Mouse (Mus musculus) frontal cortex, postnatal 25 days (tissue): ENCODE measurements at regions not wholly inside any gene's neighbourhood (a gene's known extent, or its start where the extent isn't known, plus 50 kb on each side); places are given as distances from the start of the nearest gene placed in this dataset.
"Not testable (repeated sequence)": the region's sequence is repeated elsewhere in the genome, so short reads cannot be mapped to it uniquely, and the experiment has no call there.

Source experiments
- DNase-seq, 2 experiments: peaks; one replicate each; pipeline ENCODE4 v3.0.0; 2022; ENCODE audit warnings: low spot score in 2 of 2

DNA sequence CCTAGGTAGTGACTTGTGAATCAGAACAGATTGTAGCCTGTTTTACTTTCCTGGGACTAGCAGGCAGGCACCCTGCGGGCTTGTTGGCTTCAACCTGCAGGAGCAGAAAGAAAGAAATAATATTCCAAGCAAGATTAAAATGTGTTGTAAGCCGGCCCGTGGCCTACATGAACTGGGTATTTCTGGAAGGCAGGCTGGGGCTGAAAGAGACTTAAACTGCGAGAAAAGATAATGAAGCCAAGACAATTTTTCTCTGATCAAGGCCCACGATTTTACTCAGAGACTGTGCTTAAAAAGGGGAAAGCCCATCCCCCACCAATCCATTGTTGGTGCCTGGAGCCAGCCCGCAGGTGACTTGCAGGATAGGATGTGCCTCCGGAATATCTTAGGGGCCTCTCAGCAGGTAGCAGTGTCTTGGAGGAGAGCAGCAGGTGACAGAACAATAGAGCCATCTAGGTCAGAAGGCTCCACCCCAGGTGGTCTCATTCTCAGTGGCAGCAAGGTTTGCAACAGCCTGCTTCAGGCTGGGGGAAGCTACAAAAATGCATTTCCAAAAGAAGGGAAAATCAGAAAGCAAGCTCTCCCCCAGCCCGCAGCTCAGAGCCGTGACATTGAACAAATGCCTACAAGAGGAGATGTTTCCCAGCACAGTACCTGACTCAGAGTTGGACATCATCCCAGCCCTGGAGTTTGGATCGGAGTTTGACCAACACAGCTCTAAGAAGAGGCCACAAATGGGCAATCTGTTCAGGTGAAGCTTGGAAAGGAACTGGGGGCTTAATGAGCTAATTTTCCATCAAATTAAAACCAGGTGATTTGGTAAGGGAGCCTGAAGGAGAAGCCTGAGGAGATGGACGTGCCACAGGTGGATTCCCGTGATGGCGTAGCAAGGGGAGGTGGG, 121.4 kb upstream of the Slc1a3 start:
- no peak for DNase-seq

DNA sequence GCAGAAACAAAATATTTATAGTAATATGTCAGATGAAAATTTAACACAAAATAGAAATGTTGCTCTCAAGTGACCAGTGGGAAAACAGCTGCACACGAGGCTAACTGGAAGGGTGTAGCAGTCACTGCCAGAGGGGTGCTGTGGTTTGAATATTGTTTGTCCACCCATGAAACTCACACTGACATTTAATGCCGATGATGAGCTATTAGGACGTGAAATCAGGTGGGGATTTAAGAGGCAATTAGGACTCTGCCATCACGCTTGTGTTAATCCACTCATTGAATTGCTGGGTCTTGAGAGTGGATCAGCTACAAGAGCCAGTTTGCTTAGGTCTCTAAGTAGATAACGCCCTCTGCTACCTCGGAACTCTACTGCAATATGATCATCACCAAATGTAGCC, 114.3 kb upstream of the Slc1a3 start:
- no peak for DNase-seq

- DNase-seq: not testable (repeated sequence)
Measured at GRCm38 (mm10) chr15:8822795-8823194, 112.2 kb upstream of the Slc1a3 start.

DNA sequence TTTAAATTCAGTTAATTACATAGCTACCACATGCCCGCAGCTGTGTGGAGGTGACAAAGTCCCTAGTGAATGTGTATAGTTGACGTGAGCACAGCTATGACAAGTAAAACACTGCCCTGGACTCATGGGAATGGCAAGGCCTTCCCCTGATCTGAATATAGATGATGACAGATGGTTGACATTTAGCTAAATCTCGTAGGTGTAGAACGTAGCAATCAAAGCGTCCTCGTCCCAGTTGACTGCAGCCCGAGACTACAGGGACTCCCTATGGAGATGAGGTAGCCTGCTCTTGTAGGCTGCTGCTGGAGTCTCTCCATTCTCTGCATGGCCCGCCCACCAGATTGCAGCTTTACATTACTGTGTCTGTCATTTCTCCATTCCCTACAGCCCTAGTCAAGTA, 107.0 kb upstream of the Slc1a3 start:
- DNase-seq: no peak

DNA sequence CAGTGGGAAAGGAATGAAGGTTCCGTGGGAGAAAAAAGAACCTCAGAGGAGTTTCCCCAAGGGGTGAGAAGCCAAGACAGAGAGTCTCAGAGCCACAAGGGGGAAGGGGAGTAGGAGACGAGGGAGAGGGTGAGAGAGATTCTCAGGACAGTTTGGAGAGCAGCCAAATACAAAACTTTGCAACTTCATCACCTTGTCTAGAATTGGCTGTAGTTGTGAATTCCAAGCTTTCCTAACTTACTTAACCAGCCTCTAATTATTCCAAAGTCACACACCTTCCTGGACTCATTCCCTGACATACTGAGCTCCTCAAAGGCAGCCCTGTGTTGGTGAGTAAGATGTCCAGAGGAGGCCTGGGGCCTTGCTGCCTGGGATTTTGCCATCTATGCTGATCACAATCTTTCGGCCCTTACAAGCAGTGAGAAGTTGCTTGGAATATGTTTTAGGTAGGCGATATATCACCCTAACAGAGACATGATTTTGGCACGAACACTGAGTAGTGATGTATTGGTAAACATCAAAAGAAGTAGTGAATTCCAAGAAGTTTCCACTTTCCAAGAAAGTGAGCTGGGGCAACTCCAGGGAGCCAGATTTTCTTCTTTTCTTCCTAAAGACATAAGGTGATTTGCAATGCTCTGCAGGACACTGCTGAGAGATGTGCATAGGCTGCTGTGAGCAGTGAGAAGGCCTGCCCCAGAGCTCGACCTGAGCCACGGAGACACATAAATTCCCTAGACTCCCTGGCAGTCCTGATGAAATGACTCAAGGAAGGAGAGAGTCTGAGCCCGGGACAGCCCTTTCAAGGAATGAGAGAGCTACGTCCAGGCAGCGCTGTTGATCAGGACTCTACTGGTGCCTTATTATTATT, 106.2 kb upstream of the Slc1a3 start:
- DNase-seq: no peak

GRCm38 (mm10) chr15:8815958-8816357, 105.4 kb upstream of the Slc1a3 start:
- no peak for DNase-seq

- DNase-seq: no peak
Measured at GRCm38 (mm10) chr15:8815277-8815676, 104.7 kb upstream of the Slc1a3 start.

GRCm38 (mm10) chr15:8806354-8806753, 95.8 kb upstream of the Slc1a3 start:
- DNase-seq: no peak

DNA sequence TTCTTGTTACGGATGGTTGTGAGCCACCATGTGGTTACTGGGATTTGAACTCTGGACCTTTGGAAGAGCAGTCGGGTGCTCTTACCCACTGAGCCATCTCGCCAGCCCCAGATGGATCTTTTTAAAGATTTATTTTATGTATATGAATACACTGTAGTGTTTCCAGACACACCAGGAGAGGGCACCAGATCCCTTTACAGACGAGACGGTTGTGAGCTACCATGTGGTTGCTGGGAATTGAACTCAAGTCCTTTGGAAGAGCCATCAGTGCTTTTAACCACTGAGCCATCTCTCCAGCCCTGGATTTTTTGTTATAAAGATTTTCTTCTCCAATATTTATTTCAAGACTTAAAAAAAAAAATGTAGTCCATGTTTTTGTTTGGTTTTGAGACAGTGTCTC, 95.0 kb upstream of the Slc1a3 start:
- not testable (repeated sequence) for DNase-seq

GRCm38 (mm10) chr15:8802058-8802457, 91.5 kb upstream of the Slc1a3 start:
- no peak for DNase-seq

GRCm38 (mm10) chr15:8797015-8797414, 86.5 kb upstream of the Slc1a3 start:
- DNase-seq: no peak

DNA sequence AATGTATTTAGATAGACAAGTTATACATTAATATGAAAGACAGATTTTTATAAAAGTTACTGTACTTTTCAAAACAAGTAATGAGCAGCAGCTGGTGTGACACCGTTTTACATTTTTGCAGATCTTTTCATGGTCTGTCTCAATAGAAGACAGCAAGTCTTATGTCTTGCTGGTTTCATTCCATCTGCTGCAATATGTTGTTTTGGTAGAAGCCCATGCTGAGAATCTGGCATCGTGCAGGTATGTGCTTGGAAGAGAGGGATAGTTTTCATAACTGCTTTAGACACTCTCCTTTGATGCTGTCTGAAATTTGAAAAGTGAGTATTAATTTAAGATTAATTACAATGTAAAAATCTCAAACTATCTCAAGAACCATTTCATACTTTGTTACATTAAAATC, 81.5 kb upstream of the Slc1a3 start:
- DNase-seq: no peak

DNA sequence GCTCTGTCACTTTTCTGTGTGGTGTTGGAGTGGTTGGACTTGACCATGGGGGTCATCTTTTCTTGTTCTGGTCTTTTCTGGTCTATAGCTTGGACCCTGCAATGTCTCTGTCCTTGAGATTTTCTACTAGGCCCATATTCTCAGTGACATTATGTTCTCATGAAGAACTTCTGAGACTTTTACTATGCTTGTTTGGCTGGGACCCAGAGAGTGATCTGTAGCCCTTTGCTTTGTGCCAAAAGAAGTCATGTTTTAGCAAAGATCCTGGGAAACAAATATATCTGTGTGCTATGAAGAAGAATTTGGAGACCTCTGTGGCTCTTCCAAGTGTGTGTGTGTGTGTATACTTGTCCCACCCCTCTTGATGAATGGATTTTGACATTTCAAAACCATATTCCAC, 79.4 kb upstream of the Slc1a3 start:
- DNase-seq: no peak

DNA sequence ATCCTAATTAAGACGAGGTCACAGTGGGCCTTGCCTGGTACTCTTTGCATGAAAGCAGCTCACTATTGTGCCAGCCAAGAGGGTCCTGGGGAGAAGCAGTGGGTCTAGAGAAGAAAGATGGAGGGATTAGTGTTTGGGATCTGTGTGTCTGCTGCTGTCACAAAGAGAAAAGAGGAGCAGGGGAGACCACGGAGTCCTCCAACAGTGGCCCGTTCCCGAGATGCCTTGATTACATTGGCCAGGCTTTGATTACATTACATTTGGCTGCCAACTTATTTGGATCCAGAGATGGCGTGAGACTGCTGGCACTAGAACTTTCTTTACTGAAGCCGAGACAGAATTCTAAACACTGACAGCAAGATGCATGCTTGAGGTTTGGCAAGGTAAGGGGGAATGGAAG, 78.4 kb upstream of the Slc1a3 start:
- DNase-seq: no peak

DNA sequence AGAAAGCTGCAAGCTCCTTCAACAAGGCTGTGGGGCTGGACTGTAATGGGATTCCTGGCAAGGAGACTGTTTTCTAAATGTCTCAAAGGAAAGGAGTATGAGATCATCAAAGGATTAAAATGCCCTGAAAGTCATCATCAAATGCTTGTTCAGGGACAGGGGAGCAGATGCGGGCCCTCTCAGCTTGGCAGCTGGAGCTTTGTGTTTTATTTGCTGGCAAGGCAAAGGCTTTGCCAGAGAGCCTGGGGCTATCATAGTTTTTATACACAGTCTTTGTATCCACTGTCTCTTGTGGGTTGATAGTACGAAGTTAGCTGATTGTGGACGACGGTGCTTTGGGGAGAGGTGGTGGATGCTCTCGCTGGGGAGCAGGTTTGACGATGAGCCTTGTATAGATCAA, 75.0 kb upstream of the Slc1a3 start:
- no peak for DNase-seq

DNA sequence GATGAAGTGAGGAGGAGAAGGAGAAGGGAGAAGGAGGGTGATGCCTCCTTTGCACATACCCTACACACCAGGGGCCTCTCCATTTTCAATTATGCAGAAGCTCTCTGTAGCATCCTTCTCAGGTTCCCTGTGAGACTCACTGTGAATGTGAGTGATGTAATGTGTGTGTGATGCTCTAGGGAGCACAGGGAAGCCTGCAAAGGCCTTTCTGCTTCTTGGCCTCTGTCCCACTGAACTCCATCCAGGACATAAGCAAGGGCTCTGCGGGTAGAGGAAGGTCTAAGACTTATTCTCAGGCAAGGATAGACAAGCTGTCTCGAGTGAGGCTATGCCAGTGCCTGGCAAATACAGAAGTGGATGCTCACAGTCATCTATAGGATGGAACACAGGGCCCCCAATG, 73.0 kb upstream of the Slc1a3 start:
- no peak for DNase-seq

DNA sequence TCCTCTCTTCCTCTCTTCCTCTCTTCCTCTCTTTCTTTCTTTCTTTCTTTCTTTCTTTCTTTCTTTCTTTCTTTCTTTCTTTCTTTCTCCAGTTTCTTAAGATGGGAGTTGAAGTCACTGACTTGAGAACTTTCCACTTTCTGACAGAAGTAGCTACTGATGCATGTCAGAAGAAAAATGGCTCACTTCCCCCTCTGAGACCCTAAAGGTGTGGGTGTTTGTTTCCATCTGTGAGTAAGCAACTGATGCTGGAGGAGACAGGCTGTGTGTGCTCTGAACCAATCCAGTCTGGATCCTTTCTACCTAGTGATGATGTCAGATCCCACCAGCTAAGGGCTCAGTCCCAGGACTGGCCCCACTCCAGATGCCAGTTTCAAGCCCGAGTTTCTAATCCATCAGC, 72.5 kb upstream of the Slc1a3 start:
- no peak for DNase-seq

DNA sequence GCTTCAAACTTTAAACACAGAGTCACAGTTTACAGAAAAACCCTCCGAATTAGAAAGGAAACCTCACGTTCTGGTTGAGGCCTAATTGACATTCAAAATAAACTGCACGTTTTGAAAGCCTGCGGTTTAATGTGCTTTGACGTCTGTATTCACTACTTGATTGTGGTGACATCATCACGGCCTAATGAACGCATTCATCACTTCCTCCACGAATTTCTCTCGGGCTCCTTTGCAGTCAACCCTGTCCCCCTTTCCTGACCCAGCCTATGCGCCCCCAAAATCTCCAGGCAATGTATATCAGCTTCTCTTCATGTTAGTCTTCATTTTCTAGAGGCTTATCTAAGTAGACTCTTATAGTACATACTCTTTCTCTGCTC, 71.6 kb upstream of the Slc1a3 start:
- no peak for DNase-seq

DNA sequence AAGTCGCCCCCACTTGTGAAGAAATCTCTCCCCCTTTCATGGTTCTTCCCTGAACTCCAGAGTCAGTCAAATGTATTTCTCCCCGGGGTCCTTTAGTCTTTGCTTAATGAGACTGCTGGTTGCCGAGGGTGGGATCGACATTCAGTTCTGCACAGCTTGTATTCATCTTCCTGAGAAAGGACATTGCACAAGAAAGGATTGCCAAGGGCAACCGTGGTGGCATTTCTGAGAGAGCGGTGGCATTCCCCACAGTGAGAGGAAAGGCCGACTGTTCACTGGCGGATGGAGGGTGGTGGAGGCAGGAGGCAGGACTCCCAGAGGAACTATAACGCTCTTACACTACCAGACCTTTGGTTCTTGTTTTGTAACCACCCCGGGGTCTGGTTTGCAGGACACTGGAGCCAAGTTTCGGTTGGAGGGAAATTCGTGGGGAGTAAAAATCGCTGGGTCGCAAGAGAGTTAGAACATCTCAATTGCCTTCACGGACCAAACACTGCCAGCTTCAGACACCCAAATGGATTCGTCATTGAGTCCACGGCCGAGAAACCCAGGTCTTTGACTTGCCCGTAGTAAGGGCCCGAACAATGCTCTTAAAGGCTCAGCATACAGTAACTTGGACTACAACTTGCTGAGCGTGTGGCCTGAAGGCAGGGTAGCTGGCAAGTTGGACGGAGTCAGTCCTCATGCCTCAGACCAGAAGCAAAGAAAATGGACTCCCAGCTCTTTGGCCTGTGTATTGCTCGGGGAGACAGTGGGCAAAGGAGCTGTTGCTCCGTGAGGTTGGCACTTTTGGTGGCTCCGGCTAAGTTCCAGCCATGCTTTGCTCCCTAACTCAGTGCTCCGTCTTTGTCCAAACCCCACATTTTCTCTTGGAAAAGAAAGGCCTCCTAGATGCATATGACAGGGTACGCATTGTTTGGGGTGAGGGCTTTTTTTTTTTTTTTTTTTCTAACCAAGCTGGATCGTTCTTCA, 70.9 kb upstream of the Slc1a3 start:
- no peak for DNase-seq

DNA sequence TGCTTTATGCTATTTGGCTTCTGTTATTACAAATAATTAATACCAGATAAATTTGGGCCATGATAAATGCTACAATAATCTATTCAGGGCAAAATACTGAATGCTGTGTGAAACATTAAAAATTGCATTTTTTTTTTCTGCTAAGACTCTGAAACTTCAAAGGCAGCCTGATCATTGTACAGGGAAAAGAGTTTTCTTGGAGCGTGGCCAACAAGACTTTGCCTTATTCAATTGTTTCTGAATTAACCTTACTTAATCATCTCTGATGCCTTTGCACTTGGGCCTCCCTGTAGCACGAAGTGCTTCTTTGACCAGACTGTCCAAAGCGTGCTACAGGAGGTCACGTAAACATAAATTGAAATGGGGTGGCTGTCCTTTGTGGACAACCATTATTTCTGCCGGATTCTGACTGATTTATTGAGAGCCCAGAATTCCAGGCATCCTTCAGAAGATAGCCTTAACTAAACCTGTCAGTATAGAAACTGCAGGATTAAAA, 69.9 kb upstream of the Slc1a3 start:
- no peak for DNase-seq
